Mouse (Mus musculus) hindbrain, embryonic 10.5 days (tissue): ENCODE measurements around the gene Gfod1. TPM values are rescaled to one million over a fixed set of nuclear protein-coding genes. Genes with fewer than 3 reads are reported as not detected.

Experiments used
- DNase-seq: peaks from one replicate; pipeline ENCODE4 v3.0.0-alpha.2; 2017; ENCODE audit warnings: low spot score
- H3K27ac ChIP-seq: fragments of 300-500 bp; sonication (generic); 2 replicates; pipeline ENCODE4 v1.5.1; 2016; ENCODE audit warnings: mild to moderate bottlenecking, moderate library complexity
- H3K27me3 ChIP-seq: fragments of 300-500 bp; sonication (generic); 2 replicates; pipeline ENCODE4 v1.6.1; 2016; ENCODE audit warnings: mild to moderate bottlenecking; ENCODE audit not compliant: poor library complexity, insufficient read depth, severe bottlenecking
- H3K36me3 ChIP-seq: fragments of 300-500 bp; sonication (generic); 2 replicates; pipeline ENCODE4 v1.6.1; 2016; ENCODE audit warnings: mild to moderate bottlenecking, moderate library complexity
- H3K4me1 ChIP-seq: fragments of 300-500 bp; sonication (generic); replicated peaks from 2 replicates; pipeline ENCODE4 v1.6.1; 2016; ENCODE audit warnings: mild to moderate bottlenecking
- H3K4me3 ChIP-seq: fragments of 300-500 bp; sonication (generic); 2 replicates; pipeline ENCODE4 v1.5.1; 2016; ENCODE audit warnings: mild to moderate bottlenecking, moderate library complexity
- H3K9me3 ChIP-seq: fragments of 300-500 bp; sonication (generic); 2 replicates; pipeline ENCODE4 v1.6.1; 2016; ENCODE audit warnings: mild to moderate bottlenecking, moderate library complexity
- WGBS: fragments of 180-500 bp; shearing (Covaris S2); methylation state at CpG from one replicate; pipeline ENCODE4 v1.1.7; 2016; 5-methylcytosine and 5-hydroxymethylcytosine counted together
- polyA plus RNA-seq: library from polyadenylated mRNA; unstranded; fragments of >200 nt; fragmentation: Nextera tagmentation; extraction: Ambion mirVana; gene quantifications from 2 replicates; pipeline ENCODE4 v1.2.1, GENCODE M21; 2016

The Gfod1 gene
- polyA plus RNA-seq, 1 experiment from 2014 or later: 0.43 TPM

DNA sequence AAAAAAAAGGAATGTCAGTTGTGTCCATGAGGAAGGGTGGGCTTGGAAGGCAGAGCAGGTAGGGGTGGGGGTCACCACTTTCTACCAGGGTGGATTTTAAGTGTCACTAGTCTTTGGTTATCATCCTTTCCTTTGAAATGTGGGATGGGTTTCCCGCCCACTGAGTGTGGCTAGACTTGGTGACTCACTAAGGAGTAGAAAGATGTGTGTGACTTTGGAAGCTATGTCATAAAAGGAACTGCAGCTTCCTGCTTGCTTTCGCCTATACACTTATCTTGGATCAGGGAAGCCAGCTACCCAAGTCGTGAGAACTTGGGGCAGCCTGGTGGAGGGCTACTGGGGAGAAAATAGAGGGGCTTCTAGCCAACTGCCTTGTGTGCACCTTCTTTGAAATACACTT is 15.4 kb upstream of the Gfod1 start:
- Histone ChIP-seq H3K27me3 (no peaks in the 10 kb centered on the region), H3K36me3 (no peaks in the 10 kb centered on the region), H3K9me3 (no peaks in the 10 kb centered on the region), H3K27ac (no peak overlapping the region), H3K4me3 (no peak overlapping the region), H3K4me1 (no peaks in the 10 kb centered on the region)
- no peak for DNase-seq
- WGBS: 79% methylated on average over 3 of the region's 3 CpGs

DNA sequence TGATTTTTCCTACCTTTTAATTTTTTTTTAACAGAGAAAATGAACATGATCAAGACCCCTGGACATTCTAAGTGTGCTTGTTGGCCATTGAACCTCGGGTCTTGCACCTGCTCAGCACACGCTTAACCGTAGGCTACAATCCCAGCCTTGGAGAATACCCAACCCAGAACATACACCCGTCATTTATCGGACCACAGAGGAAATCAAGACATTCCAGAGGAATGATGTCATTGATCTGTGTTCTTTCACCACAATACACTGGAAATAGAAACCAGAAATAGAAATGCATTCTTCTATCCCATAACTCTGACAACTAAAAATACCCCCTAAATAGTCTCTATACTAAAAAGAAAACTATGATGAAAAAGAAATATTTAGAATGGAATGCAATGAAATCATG is 13.4 kb upstream of the Gfod1 start:
- 87% methylated on average over 5 of the region's 5 CpGs for WGBS
- H3K4me1 ChIP-seq: no peaks in the 10 kb centered on the region

DNA sequence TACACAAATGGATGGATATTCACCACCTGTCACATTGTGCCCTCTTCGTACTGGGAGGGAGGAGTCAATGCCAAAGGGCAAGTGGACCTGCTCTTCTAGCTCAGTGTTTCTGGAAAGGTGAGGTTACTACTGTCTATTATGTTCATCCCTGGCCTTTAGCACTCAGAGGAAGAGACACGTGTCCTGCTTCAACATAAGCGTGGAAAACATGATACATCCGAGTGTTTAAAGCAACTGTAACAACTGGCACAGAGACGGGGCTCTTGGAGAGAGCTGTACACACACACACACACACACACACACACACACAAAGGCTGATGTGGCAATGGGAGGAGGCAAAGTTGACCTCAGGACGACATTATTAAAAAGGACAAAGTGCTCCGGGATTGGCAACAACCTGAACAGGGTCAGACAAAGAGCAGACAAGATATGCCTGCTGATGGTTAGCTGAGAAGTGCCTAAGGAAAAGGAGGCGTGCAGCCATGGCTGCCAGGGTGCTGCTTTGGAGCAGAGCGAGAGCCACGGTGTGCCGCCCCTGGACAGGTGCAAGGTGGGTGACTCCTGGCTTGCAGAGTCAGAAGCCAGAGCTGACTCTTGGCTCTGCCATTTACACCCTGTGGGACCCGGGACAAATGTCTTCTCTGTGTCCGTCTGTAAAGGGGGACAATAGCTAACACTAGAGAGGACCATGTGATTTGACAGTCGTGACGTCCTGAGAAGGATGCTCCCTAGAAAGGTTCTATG is 1.4 kb upstream of the Gfod1 start:
- H3K27ac ChIP-seq: no peak overlapping the region
- peaks cover 63% of the 10 kb centered on the region for H3K27me3 ChIP-seq
- DNase-seq: no peak
- H3K4me3 ChIP-seq: no peak overlapping the region
- WGBS: 80% methylated on average over 15 of the region's 15 CpGs
- H3K9me3 ChIP-seq: peaks cover 13% of the 10 kb centered on the region; the same call in 1 of the 2 replicates
- no peaks in the 10 kb centered on the region for H3K36me3 ChIP-seq
- peaks cover 37% of the 10 kb centered on the region for H3K4me1 ChIP-seq

More for the DNA sequence above, 13.4 kb upstream of the Gfod1 start:
- Histone ChIP-seq H3K27me3 (no peaks in the 10 kb centered on the region), H3K9me3 (no peaks in the 10 kb centered on the region), H3K36me3 (no peaks in the 10 kb centered on the region), H3K27ac (no peak overlapping the region), H3K4me3 (no peak overlapping the region)
- no peak for DNase-seq

GRCm38 (mm10) chr13:43304700-43305099 is 728 bp upstream of the Gfod1 start:
- Histone ChIP-seq H3K4me3 (peak overlapping the region; percentile 64), H3K9me3 (peaks cover 7% of the 10 kb centered on the region; the same call in 1 of the 2 replicates), H3K27ac (peak overlapping the region; percentile 84), H3K27me3 (peaks cover 70% of the 10 kb centered on the region), H3K4me1 (peaks cover 37% of the 10 kb centered on the region), H3K36me3 (no peaks in the 10 kb centered on the region)
- 21% methylated on average over 11 of the region's 11 CpGs for WGBS
- DNase-seq: no peak

DNA sequence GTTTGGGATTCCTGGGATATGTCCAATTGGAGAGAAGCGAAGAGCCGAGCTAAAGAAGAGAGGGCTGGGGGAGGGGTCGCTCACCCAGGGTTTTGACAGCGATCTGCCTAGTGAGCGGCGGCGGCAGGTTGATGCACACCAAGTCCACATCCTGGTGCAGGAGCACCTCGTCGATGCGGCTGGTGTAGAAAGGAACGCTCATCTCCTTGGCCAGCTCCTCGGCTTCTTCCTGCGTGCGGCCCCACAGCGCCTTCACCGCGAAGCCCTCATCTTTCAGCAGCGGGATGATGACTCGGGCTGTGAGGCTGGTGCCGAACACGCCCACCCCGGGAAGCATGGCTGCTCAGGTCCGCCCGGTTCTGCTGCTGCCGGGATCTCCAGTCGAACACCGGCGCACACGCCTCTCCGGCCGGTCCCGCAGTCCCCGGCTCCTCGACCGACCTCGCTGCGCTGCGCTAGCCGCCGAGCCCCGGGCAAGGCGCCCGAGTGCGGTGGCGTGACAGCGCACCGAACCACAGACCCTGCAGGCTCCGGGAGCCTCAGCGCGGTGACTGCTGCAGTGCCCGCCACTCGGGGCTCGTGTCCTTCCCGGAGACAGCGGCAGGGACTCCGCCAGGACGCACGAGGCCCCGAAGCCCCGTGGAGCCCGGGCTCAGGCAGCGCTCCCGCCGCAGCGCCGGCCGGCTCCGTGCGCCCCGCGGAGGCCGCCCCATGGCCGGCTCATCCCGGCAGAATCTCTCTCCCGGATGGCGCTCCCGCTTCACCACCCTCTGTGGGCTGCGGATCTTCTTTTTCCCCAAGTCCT is 609 bp downstream of the Gfod1 start:
- Histone ChIP-seq H3K4me3 (peak overlapping the region; percentile 64), H3K36me3 (no peaks in the 10 kb centered on the region), H3K27me3 (peaks cover 81% of the 10 kb centered on the region), H3K27ac (peak overlapping the region; percentile 84), H3K4me1 (peaks cover 37% of the 10 kb centered on the region), H3K9me3 (no peaks in the 10 kb centered on the region)
- peak; percentile 54 for DNase-seq
- WGBS: under 1% methylated on average over 78 of the region's 78 CpGs

GRCm38 (mm10) chr13:43302651-43303160 is 1.3 kb downstream of the Gfod1 start:
- no peak for DNase-seq

DNA sequence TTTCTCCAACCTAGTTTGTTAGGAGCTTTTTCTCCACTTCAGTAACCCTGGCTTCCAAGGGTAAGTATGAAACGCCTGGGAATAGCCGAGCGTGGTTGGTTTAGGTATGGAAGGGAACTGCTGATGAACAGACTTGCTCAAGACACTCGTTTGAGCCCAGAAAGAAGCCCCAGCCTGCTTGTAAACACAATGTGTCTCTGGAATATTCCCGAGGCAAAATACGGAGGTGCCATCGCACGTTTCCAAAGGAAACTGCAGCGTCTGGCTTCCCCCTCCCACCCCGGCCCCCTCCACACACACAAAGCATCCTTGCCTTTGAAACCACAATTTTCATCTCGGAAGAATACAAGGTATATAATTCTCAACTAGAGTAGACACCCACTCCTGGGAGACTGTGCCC is 1.7 kb downstream of the Gfod1 start:
- no peaks in the 10 kb centered on the region for H3K9me3 ChIP-seq
- peaks cover 87% of the 10 kb centered on the region for H3K27me3 ChIP-seq
- H3K4me1 ChIP-seq: peaks cover 37% of the 10 kb centered on the region
- WGBS: 10% methylated on average over 11 of the region's 11 CpGs
- peak overlapping the region; percentile 64 for H3K4me3 ChIP-seq
- no peak for DNase-seq
- no peak overlapping the region for H3K27ac ChIP-seq
- no peaks in the 10 kb centered on the region for H3K36me3 ChIP-seq

More at GRCm38 (mm10) chr13:43302651-43303160, 1.3 kb downstream of the Gfod1 start:
- peaks cover 83% of the 10 kb centered on the region for H3K27me3 ChIP-seq
- no peaks in the 10 kb centered on the region for H3K36me3 ChIP-seq
- H3K9me3 ChIP-seq: no peaks in the 10 kb centered on the region
- 2% methylated on average over 19 of the region's 19 CpGs for WGBS
- peak overlapping the region; percentile 84 for H3K27ac ChIP-seq
- H3K4me3 ChIP-seq: peak overlapping the region; percentile 64
- peaks cover 37% of the 10 kb centered on the region for H3K4me1 ChIP-seq

DNA sequence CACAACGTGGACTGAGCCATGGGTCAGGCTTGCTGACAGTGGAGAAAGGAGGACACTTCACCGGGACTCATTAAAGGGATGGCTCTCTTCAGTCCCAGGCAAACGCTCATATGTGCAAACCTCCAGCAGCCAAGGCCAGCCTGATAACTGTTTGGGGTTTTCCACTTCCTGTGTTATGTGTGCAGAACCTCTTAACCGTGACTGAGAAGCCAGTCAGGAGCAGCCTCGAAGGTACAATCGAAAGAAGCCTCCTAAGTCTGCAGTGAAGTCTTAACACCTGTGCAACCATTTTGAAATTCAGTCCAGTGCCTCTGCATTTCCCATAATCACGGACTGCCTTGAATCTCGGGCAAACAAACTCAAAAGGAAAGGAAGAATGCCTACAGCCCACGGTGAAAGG is 3.1 kb downstream of the Gfod1 start:
- H3K27me3 ChIP-seq: peaks cover 85% of the 10 kb centered on the region
- no peak overlapping the region for H3K4me3 ChIP-seq
- 34% methylated on average over 9 of the region's 9 CpGs for WGBS

GRCm38 (mm10) chr13:43300366-43300765 is 3.6 kb downstream of the Gfod1 start:
- WGBS: 15% methylated on average over 5 of the region's 5 CpGs
- H3K27ac ChIP-seq: no peak overlapping the region
- DNase-seq: no peak
- peaks cover 37% of the 10 kb centered on the region for H3K4me1 ChIP-seq
- H3K27me3 ChIP-seq: peaks cover 80% of the 10 kb centered on the region
- H3K4me3 ChIP-seq: no peak overlapping the region
- no peaks in the 10 kb centered on the region for H3K36me3 ChIP-seq
- no peaks in the 10 kb centered on the region for H3K9me3 ChIP-seq

More for the DNA sequence above, 3.1 kb downstream of the Gfod1 start:
- Histone ChIP-seq H3K9me3 (no peaks in the 10 kb centered on the region), H3K36me3 (no peaks in the 10 kb centered on the region), H3K27ac (no peak overlapping the region), H3K4me1 (peaks cover 37% of the 10 kb centered on the region)
- no peak for DNase-seq

GRCm38 (mm10) chr13:43299171-43299570 is 4.8 kb downstream of the Gfod1 start:
- peaks cover 69% of the 10 kb centered on the region for H3K27me3 ChIP-seq
- H3K4me3 ChIP-seq: no peak overlapping the region
- H3K27ac ChIP-seq: no peak overlapping the region
- DNase-seq: no peak
- no peaks in the 10 kb centered on the region for H3K36me3 ChIP-seq
- 43% methylated on average over 5 of the region's 5 CpGs for WGBS
- H3K9me3 ChIP-seq: no peaks in the 10 kb centered on the region
- H3K4me1 ChIP-seq: peaks cover 25% of the 10 kb centered on the region

DNA sequence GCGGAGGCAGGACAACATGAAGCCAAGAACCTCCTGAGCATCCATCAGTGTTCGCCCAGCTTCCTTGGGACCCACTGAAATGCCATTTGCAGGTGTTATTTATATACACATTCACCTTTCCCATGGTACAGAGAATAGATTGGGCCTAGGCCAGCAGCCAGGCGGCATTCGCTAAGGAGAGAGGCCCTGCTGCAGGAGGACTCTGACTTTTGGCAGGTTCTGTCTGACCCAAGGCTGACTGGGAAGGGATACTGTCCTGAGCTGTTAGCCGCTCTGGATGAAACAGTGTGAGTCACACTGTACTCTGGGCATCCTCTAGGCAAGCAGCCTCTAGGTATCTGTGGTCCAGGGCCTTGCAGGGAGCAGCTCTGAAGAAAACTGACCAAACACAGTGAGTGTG is 6.4 kb downstream of the Gfod1 start:
- H3K9me3 ChIP-seq: no peaks in the 10 kb centered on the region
- DNase-seq: no peak
- peaks cover 10% of the 10 kb centered on the region for H3K4me1 ChIP-seq
- H3K36me3 ChIP-seq: no peaks in the 10 kb centered on the region
- WGBS: 92% methylated on average over 5 of the region's 5 CpGs
- H3K4me3 ChIP-seq: no peak overlapping the region
- H3K27me3 ChIP-seq: peaks cover 58% of the 10 kb centered on the region
- no peak overlapping the region for H3K27ac ChIP-seq

DNA sequence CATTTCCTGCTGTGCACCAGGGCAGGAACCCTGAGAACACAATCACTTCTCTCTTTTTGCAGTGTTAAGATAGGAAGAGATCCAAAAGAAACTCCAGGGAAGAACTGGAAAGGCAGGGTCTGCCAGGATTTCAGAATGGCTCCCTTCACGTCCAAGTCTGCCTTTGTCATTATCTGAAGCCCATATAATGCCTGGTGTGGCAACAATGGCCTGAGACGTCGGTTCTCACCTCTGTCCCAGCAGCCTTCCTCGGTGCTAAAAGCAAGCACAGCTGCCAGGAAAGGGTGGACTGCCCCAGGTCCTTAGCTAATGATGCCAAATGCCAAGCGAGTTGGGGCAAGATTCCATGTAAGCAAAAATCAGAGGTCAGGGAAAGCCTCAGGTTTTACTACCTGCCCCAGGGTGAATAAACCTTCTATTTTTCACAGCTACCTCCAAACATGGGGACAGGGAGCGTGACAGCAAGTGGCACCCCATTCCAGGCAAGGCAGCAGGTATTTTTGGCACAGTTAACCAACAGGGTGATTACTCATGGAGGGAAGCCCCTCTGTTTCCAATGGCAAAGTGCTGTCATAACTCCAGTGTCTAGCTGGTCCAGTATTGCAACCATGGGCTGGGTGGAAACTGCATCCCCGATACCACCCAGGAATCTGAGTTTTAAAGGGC is 7.7 kb downstream of the Gfod1 start:
- 73% methylated on average over 7 of the region's 7 CpGs for WGBS
- Histone ChIP-seq H3K9me3 (no peaks in the 10 kb centered on the region), H3K36me3 (no peaks in the 10 kb centered on the region), H3K27ac (no peak overlapping the region), H3K4me1 (no peaks in the 10 kb centered on the region; the same call in 1 of the 2 replicates), H3K27me3 (peaks cover 45% of the 10 kb centered on the region), H3K4me3 (no peak overlapping the region)
- DNase-seq: no peak
